Comparison of ENCODE assay signal across 8 mouse cellular contexts in the genomic region with DNA sequence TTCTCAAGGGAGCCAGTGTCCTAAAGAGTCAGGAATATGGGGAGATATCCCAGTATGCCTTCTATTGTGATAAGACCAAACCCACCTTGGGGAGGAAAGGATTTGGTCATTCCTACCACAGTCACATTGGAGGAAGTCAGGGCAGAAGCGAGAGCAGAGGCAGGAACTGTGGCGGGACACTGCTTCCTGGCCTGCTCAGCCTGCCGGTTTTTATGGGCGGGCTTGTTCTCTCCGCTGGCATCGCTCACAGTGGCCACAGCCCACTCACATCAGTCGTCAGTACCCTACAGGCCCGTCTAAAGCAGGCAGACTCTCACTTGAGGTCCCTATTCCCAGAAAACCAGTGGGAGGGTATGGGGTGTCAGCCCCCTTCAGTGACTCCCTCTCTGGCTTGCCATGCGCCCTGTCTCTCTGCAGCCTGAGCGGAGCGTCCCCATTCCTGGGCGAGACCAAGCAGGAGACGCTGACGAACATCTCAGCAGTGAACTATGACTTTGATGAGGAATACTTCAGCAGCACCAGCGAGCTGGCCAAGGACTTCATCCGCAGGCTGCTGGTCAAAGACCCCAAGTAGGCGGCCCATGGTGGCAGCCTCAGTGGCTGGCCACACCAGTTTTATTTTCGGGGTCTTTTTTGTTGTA. TPM values are rescaled to one million over a fixed set of nuclear protein-coding genes. Genes with fewer than 3 reads are reported as not detected.
DNase-seq lines count a peak whose midpoint lies in the region; ATAC-seq lines count a peak whose summit lies in the region.

No protein-coding gene starts in this region.

- H3K4me1 ChIP-seq in heart, embryonic 12.5 days (replicated peaks) = peaks cover 44% of the 10 kb centered on the region
- H3K4me1 ChIP-seq in limb, embryonic 12.5 days (replicated peaks) = peaks cover 25% of the 10 kb centered on the region
- peaks cover 5% of the 10 kb centered on the region for H3K4me1 ChIP-seq in neural tube, embryonic 14.5 days (ENCODE audit: control insufficient read depth, insufficient read depth, low read length)

- 74% methylated on average over 18 of the region's 18 CpGs for WGBS in heart, embryonic 12.5 days
- WGBS in limb, embryonic 12.5 days = 87% methylated on average over 18 of the region's 18 CpGs
- 92% methylated on average over 18 of the region's 18 CpGs for WGBS in neural tube, embryonic 14.5 days

- H3K4me2 ChIP-seq in heart, embryonic 12.5 days = peak overlapping the region; percentile 89
- peak overlapping the region; percentile 92 for H3K4me2 ChIP-seq in limb, embryonic 12.5 days
- peak overlapping the region; percentile 98 for H3K4me2 ChIP-seq in neural tube, embryonic 14.5 days (ENCODE audit: low read depth, low read length)

- H3K27ac ChIP-seq in heart, embryonic 12.5 days (ENCODE audit: poor library complexity, severe bottlenecking) = peak overlapping the region; percentile 93; the same call in 1 of the 2 replicates
- H3K27ac ChIP-seq in limb, embryonic 12.5 days = 0 out of 2 replicates have a peak overlapping the region, but pooled peaks have one; percentile 3
- peak overlapping the region; percentile 97 for H3K27ac ChIP-seq in neural tube, embryonic 14.5 days (ENCODE audit: low read depth, low read length)

- peaks cover 15% of the 10 kb centered on the region; the same call in 1 of the 2 replicates for H3K27me3 ChIP-seq in heart, embryonic 12.5 days (replicated peaks)
- H3K27me3 ChIP-seq in limb, embryonic 12.5 days = peaks cover 35% of the 10 kb centered on the region
- H3K27me3 ChIP-seq in neural tube, embryonic 14.5 days (ENCODE audit: control insufficient read depth, insufficient read depth, low read length) = no peaks in the 10 kb centered on the region

- peak; percentile 31 for DNase-seq in adrenal gland, adult 2 months
- DNase-seq in adrenal gland, adult 8-10 months = no peak
- peak; percentile 81 for DNase-seq in 416B (ENCODE audit: low read depth)
- no peak for DNase-seq in thymus, postnatal 25 days
- DNase-seq in ovary, postnatal 14 days (ENCODE audit: low spot score) = no peak

- peak overlapping the region; percentile 84; the same call in 1 of the 2 replicates for H3K9ac ChIP-seq in heart, embryonic 12.5 days
- no peak overlapping the region for H3K9ac ChIP-seq in limb, embryonic 12.5 days (replicated peaks)
- H3K9ac ChIP-seq in neural tube, embryonic 14.5 days (replicated peaks; ENCODE audit: low read depth, low read length) = no peak overlapping the region

- no peak for ATAC-seq in heart, embryonic 12.5 days (ENCODE audit: insufficient number of reproducible peaks, low FRiP score)
- no peak for ATAC-seq in limb, embryonic 12.5 days (ENCODE audit: insufficient number of reproducible peaks, insufficient read depth, low FRiP score, low TSS enrichment, low read depth)
- ATAC-seq in neural tube, embryonic 14.5 days (ENCODE audit: low read depth) = no peak

- H3K4me3 ChIP-seq in heart, embryonic 12.5 days = no peak overlapping the region
- peak overlapping the region; percentile 64; the same call in 1 of the 2 replicates for H3K4me3 ChIP-seq in limb, embryonic 12.5 days (replicated peaks)
- H3K4me3 ChIP-seq in neural tube, embryonic 14.5 days (ENCODE audit: low read depth, low read length) = peak overlapping the region; percentile 56

- no peaks in the 10 kb centered on the region for H3K9me3 ChIP-seq in heart, embryonic 12.5 days (replicated peaks)
- no peaks in the 10 kb centered on the region for H3K9me3 ChIP-seq in limb, embryonic 12.5 days
- no peaks in the 10 kb centered on the region for H3K9me3 ChIP-seq in neural tube, embryonic 14.5 days (ENCODE audit: control insufficient read depth, low read length)

- H3K36me3 ChIP-seq in heart, embryonic 12.5 days = peaks cover 40% of the 10 kb centered on the region
- peaks cover 41% of the 10 kb centered on the region for H3K36me3 ChIP-seq in limb, embryonic 12.5 days
- H3K36me3 ChIP-seq in neural tube, embryonic 14.5 days (ENCODE audit: control insufficient read depth, insufficient read depth, low read length) = peaks cover 16% of the 10 kb centered on the region

RNA-seq across cellular contexts. Expression of a gene that starts 7.8 kb away (rescaled TPM):
- total RNA-seq in adrenal gland, adult 2 months (2021) = not detected
- polyA plus RNA-seq in adrenal gland, adult 2 months (2012; rRNA removed) = 0.12 TPM in 1 of 2 replicates, not detected in the other
- not detected for total RNA-seq in adrenal gland, adult 8-10 months (2022)
- 0.18 TPM in 1 of 2 replicates, not detected in the other for polyA plus RNA-seq in heart, embryonic 12.5 days (2016; fragmentation: Nextera tagmentation; extraction: Ambion mirVana)
- not detected in 2 replicates for polyA plus RNA-seq in limb, embryonic 12.5 days (2016; fragmentation: Nextera tagmentation; extraction: Ambion mirVana)
- polyA plus RNA-seq in neural tube, embryonic 14.5 days (2014; fragmentation: Nextera tagmentation; extraction: Ambion mirVana) = not detected in 2 replicates

RNA-seq across cellular contexts. Expression of a gene that starts 8.7 kb away (rescaled TPM):
- total RNA-seq in adrenal gland, adult 2 months (2021) = 10 to 100 TPM; 74.6 to 76.7 TPM
- polyA plus RNA-seq in adrenal gland, adult 2 months (2012; rRNA removed) = 100 and 127 TPM in 2 replicates
- 10 to 100 TPM; 67.7 to 88.0 (median 81.8) TPM for total RNA-seq in adrenal gland, adult 8-10 months (2022)
- polyA plus RNA-seq in heart, embryonic 12.5 days (2016; fragmentation: Nextera tagmentation; extraction: Ambion mirVana) = 62.8 and 69.0 TPM in 2 replicates
- 64.2 and 65.7 TPM in 2 replicates for polyA plus RNA-seq in limb, embryonic 12.5 days (2016; fragmentation: Nextera tagmentation; extraction: Ambion mirVana)
- polyA plus RNA-seq in neural tube, embryonic 14.5 days (2014; fragmentation: Nextera tagmentation; extraction: Ambion mirVana) = 64.5 and 67.3 TPM in 2 replicates

RNA-seq across cellular contexts. Expression of a gene that starts 10.4 kb away (rescaled TPM):
- not detected for total RNA-seq in adrenal gland, adult 2 months (2021)
- polyA plus RNA-seq in adrenal gland, adult 2 months (2012; rRNA removed) = not detected in 2 replicates
- not detected for total RNA-seq in adrenal gland, adult 8-10 months (2022)
- polyA plus RNA-seq in heart, embryonic 12.5 days (2016; fragmentation: Nextera tagmentation; extraction: Ambion mirVana) = 3.9 and 4.9 TPM in 2 replicates
- not detected in 2 replicates for polyA plus RNA-seq in limb, embryonic 12.5 days (2016; fragmentation: Nextera tagmentation; extraction: Ambion mirVana)
- not detected in 2 replicates for polyA plus RNA-seq in neural tube, embryonic 14.5 days (2014; fragmentation: Nextera tagmentation; extraction: Ambion mirVana)

RNA-seq across cellular contexts. Expression of a gene that starts 15.0 kb away (rescaled TPM):
- 1,000 to 10,000 TPM; 1,393 to 1,508 TPM for total RNA-seq in adrenal gland, adult 2 months (2021)
- 1,342 and 1,424 TPM in 2 replicates for polyA plus RNA-seq in adrenal gland, adult 2 months (2012; rRNA removed)
- 1,000 to 10,000 TPM; 1,447 to 1,655 (median 1,598) TPM for total RNA-seq in adrenal gland, adult 8-10 months (2022)
- polyA plus RNA-seq in heart, embryonic 12.5 days (2016; fragmentation: Nextera tagmentation; extraction: Ambion mirVana) = 408 and 433 TPM in 2 replicates
- 524 and 544 TPM in 2 replicates for polyA plus RNA-seq in limb, embryonic 12.5 days (2016; fragmentation: Nextera tagmentation; extraction: Ambion mirVana)
- polyA plus RNA-seq in neural tube, embryonic 14.5 days (2014; fragmentation: Nextera tagmentation; extraction: Ambion mirVana) = 373 and 452 TPM in 2 replicates

RNA-seq across cellular contexts. Expression of a gene that starts 23.7 kb away (rescaled TPM):
- 10 to 100 TPM; 27.3 to 29.8 TPM for total RNA-seq in adrenal gland, adult 2 months (2021)
- polyA plus RNA-seq in adrenal gland, adult 2 months (2012; rRNA removed) = 41.4 and 48.6 TPM in 2 replicates
- total RNA-seq in adrenal gland, adult 8-10 months (2022) = 10 to 100 TPM; 22.8 to 32.5 (median 30.1) TPM
- 36.0 and 36.1 TPM in 2 replicates for polyA plus RNA-seq in heart, embryonic 12.5 days (2016; fragmentation: Nextera tagmentation; extraction: Ambion mirVana)
- polyA plus RNA-seq in limb, embryonic 12.5 days (2016; fragmentation: Nextera tagmentation; extraction: Ambion mirVana) = 57.7 and 62.1 TPM in 2 replicates
- polyA plus RNA-seq in neural tube, embryonic 14.5 days (2014; fragmentation: Nextera tagmentation; extraction: Ambion mirVana) = 48.4 and 51.4 TPM in 2 replicates

Comparison
In these comparisons a context has a peak if more than half of its experiments do, and no peak if none do; other contexts are left out.
1. DNase-seq: peak in adrenal gland, adult 2 months (single experiment) and 416B (single experiment); none in adrenal gland, adult 8-10 months (single experiment), thymus, postnatal 25 days (single experiment) and ovary, postnatal 14 days (single experiment).
2. H3K27ac ChIP-seq: peak in every context shown above with its lines; median percentile 97 in neural tube, embryonic 14.5 days; 93 in heart, embryonic 12.5 days; 3 in limb, embryonic 12.5 days.
3. Peak in every context shown above with its lines, with median percentiles within 50 percentile points of each other: H3K4me2 ChIP-seq.